Mouse (Mus musculus) inflammation-experienced regulatory T-cells, adult 6 months (primary cell): ENCODE data around the gene Zfp839. TPM values are rescaled to one million over a fixed set of nuclear protein-coding genes. Genes with fewer than 3 reads are reported as not detected.

Experiments used
- ATAC-seq: one replicate; pipeline ENCODE4 v1.8.0; 2017
- polyA plus RNA-seq, 3 experiments: library from polyadenylated mRNA; unstranded; fragments of 100-300 nt; shearing (Covaris generic); gene quantifications; one replicate each; pipeline ENCODE4 v1.2.1; 2017

Zfp839 gene
- polyA plus RNA-seq, 3 experiments from 2014 or later: 1.7 to 2.4 (median 2.3) TPM

- peak; percentile 2 for ATAC-seq
Observed at GRCm38 (mm10) chr12:110888106-110888505, 38.1 kb downstream of the Zfp839 start.

- ATAC-seq: no peak
Observed at GRCm38 (mm10) chr12:110888606-110889005, 38.6 kb downstream of the Zfp839 start.

- peak; percentile 97 for ATAC-seq
Observed at GRCm38 (mm10) chr12:110889036-110890020, 39.3 kb downstream of the Zfp839 start, which contains the start of the genes Cinp and Tecpr2. TSS of gene Cinp (minus strand) at chr12:110889145. TSS of gene Tecpr2 (plus strand) at chr12:110889264.

GRCm38 (mm10) chr12:110891887-110892286 lies 41.8 kb downstream of the Zfp839 start:
- ATAC-seq: no peak

- no peak for ATAC-seq
Observed at GRCm38 (mm10) chr12:110902106-110902505, 52.1 kb downstream of the Zfp839 start.

- no peak for ATAC-seq
Observed at GRCm38 (mm10) chr12:110903536-110903935, 53.5 kb downstream of the Zfp839 start.

GRCm38 (mm10) chr12:110907845-110908244 lies 57.8 kb downstream of the Zfp839 start:
- no peak for ATAC-seq

GRCm38 (mm10) chr12:110909962-110910361 lies 59.9 kb downstream of the Zfp839 start:
- no peak for ATAC-seq

- ATAC-seq: no peak
Observed at GRCm38 (mm10) chr12:110915761-110916160, 65.7 kb downstream of the Zfp839 start.

Other genes starting within 250 kb of the Zfp839 start
- 10 to 100 TPM; 32.4 to 52.5 (median 48.5) TPM for gene Dync1h1, start 248.8 kb upstream of the Zfp839 start, polyA plus RNA-seq
- gene 1700001K19Rik, start 167.6 kb upstream of the Zfp839 start, polyA plus RNA-seq: 1 to 10 TPM in 1 of 3 experiments, not detected in 2; 1.1 TPM
- gene Hsp90aa1, start 147.5 kb upstream of the Zfp839 start, polyA plus RNA-seq: 100 to 1,000 TPM; 173 to 271 (median 181) TPM
- 10 to 100 TPM; 24.8 to 34.0 (median 33.4) TPM for gene Wdr20, start 112.3 kb upstream of the Zfp839 start, polyA plus RNA-seq
- gene Mok, start 9.3 kb upstream of the Zfp839 start, polyA plus RNA-seq: under 1 TPM in 2 of 3 experiments, not detected in 1; 0.50 to 0.57 TPM
- 10 to 100 TPM; 38.4 to 45.4 (median 43.2) TPM for gene Cinp, start 38.9 kb downstream of the Zfp839 start, polyA plus RNA-seq
- 1 to 10 TPM in 2 of 3 experiments, under 1 TPM in 1; 0.88 to 1.6 (median 1.4) TPM for gene Tecpr2, start 39.0 kb downstream of the Zfp839 start, polyA plus RNA-seq
- 1 to 10 TPM in 1 of 3 experiments, under 1 TPM in 2; 0.28 to 1.4 (median 0.61) TPM for gene Ankrd9, start 128.8 kb downstream of the Zfp839 start, polyA plus RNA-seq
- gene Rcor1, start 189.1 kb downstream of the Zfp839 start, polyA plus RNA-seq: 10 to 100 TPM; 13.6 to 19.7 (median 14.7) TPM